Mouse (Mus musculus) cortical plate, adult 2 months (tissue): ENCODE data around the gene Rbm48. TPM values are rescaled to one million over a fixed set of nuclear protein-coding genes. Genes with fewer than 3 reads are reported as not detected.

Experiments used
- H3K27ac ChIP-seq: fragments of 200-500 bp; 2 replicates; pipeline ENCODE4 v1.5.1; 2012; ENCODE audit warnings: low read length, control low read depth, inconsistent platforms; ENCODE audit not compliant: insufficient read depth
- H3K4me1 ChIP-seq: fragments of 200-500 bp; 2 replicates; pipeline ENCODE4 v1.6.1; 2011; ENCODE audit warnings: low read length; ENCODE audit not compliant: control insufficient read depth, insufficient read depth
- H3K4me3 ChIP-seq: fragments of 200-500 bp; 2 replicates; pipeline ENCODE4 v1.5.1; 2011; ENCODE audit warnings: mild to moderate bottlenecking, low read length, control low read depth; ENCODE audit not compliant: insufficient read depth
- CTCF ChIP-seq: fragments of 200-500 bp; IDR thresholded peaks from 2 replicates; pipeline ENCODE4 v1.5.1; 2011; ENCODE audit warnings: mild to moderate bottlenecking, control low read depth, low read length; ENCODE audit not compliant: insufficient read depth; ENCODE audit errors: extremely low read depth
- POLR2A ChIP-seq: fragments of 200-500 bp; IDR thresholded peaks from 2 replicates; pipeline ENCODE4 v1.6.1; 2011; ENCODE audit warnings: mild to moderate bottlenecking, low read length, control low read depth; ENCODE audit not compliant: insufficient read depth; ENCODE audit errors: extremely low read depth
- polyA plus RNA-seq: library from polyadenylated mRNA; depleted of rRNA; stranded (reverse); fragments of >200 nt; gene quantifications from 2 replicates; pipeline ENCODE4 v1.2.3, GENCODE M21; 2012; rRNA removed

Gene Rbm48
- polyA plus RNA-seq, 1 experiment, result 11.0 TPM

DNA sequence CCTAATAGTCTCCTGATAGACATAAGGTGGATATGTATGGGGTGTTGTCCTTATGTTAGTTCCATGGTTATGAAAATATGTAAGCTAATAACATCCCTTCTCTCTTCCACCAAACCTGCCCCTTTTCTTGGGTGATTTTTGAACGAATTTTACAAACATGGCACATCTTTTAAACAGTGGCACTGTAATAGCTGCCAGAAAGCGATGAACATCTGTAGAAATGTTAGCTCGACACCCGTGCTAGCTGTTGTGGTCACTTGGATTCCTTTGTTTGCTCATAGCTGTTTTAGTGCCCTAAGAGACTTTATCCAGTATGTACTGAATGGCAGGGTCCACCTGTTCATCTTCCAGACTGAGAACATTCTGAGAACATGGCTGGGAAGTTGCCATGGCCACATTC is 25.1 kb downstream of the Rbm48 start, which contains the start of gene 1700109H08Rik:
TSS of gene 1700109H08Rik (plus strand) at position 301 of the 400 bp plus-strand sequence.
- TF ChIP-seq CTCF, result no peak
- no peak for TF ChIP-seq POLR2A
- no peak within 1 kb of the TSS for H3K4me3 ChIP-seq
- no peaks in the 10 kb centered on the region for H3K4me1 ChIP-seq
- no peak within 1 kb of the TSS for H3K27ac ChIP-seq

DNA sequence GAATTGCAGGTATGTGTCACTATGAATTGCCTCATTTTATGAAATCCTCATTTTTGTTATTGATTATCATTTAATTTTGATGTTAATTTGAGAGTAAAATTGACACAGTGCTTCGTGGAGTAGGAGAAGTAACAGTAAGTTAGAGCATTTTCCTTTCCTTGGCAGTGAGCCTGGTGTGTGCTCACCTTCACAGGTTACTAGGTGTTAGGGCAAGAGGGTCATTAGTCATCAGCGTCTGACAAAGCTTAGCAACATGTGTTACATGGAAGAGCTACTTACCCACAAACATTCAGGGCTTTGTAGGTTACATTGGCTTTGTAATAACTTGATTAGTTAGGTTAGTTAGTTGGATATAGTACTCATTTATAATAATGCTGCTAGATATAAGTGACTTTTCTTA is 42.2 kb downstream of the Rbm48 start:
- Histone ChIP-seq H3K27ac (no peak overlapping the region), H3K4me3 (no peak overlapping the region), H3K4me1 (no peaks in the 10 kb centered on the region)
- no peak for TF ChIP-seq POLR2A
- no peak for TF ChIP-seq CTCF

DNA sequence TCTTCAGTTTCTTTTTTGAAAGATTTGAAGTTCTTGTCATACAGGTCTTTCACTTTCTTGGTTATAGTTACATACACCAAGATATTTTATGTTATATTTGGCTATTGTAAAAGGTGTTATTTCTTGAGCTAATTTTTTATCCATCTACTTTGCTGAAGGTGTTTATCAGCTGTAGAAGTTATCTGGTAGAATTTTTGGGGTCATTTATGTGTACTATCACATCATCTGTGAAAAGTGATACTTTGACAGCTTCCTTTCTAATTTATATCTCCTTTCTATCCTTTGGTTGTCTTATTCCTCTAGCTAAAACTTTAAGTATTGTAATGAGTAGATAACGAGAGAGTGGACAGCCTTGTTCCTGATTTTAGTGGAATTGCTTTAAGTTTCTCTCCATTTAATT is 44.9 kb downstream of the Rbm48 start:
- no peak overlapping the region for H3K4me3 ChIP-seq
- TF ChIP-seq POLR2A (no peak), CTCF (no peak)
- no peak overlapping the region for H3K27ac ChIP-seq
- H3K4me1 ChIP-seq, result no peaks in the 10 kb centered on the region

DNA sequence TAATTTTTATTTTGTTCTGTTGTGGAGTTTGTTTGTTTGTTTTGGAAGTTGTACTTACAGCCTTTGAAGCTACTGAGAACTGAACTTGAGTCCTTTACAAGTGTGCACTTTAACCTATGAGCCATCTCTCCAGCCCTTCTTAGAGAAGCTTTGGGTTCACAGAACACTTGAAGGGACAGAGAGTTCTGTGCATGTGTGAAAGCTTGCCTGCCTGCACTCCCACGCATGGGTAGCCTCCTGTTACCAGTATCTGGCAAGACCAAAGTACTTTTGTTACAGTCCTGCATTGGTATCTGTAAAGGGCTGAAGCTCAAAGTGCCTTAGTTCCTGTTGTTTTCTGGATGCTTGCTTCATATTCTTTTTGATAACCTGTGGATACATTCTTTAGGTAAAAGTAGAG is 50.2 kb downstream of the Rbm48 start:
- H3K4me1 ChIP-seq, result peaks cover 4% of the 10 kb centered on the region
- TF ChIP-seq CTCF, result no peak
- TF ChIP-seq POLR2A, result no peak
- no peak overlapping the region for H3K4me3 ChIP-seq
- H3K27ac ChIP-seq, result no peak overlapping the region

DNA sequence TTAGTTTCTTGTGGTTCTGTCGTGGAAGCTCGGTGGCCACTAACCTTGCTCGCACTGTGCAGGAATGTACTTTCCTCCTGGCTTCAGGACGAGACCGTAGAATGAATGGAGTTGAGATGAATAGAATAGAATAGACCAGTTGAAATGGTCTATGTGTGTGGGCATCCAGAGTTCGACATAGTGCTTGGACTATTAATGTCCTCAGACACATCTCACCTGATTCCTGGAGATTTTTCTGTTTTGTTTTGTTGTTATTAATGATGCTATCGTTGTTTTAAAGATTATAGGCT is 52.0 kb downstream of the Rbm48 start:
- peaks cover 4% of the 10 kb centered on the region for H3K4me1 ChIP-seq
- peak overlapping the region; percentile 81 for H3K4me3 ChIP-seq
- no peak for TF ChIP-seq CTCF
- no peak for TF ChIP-seq POLR2A
- H3K27ac ChIP-seq, result no peak overlapping the region

DNA sequence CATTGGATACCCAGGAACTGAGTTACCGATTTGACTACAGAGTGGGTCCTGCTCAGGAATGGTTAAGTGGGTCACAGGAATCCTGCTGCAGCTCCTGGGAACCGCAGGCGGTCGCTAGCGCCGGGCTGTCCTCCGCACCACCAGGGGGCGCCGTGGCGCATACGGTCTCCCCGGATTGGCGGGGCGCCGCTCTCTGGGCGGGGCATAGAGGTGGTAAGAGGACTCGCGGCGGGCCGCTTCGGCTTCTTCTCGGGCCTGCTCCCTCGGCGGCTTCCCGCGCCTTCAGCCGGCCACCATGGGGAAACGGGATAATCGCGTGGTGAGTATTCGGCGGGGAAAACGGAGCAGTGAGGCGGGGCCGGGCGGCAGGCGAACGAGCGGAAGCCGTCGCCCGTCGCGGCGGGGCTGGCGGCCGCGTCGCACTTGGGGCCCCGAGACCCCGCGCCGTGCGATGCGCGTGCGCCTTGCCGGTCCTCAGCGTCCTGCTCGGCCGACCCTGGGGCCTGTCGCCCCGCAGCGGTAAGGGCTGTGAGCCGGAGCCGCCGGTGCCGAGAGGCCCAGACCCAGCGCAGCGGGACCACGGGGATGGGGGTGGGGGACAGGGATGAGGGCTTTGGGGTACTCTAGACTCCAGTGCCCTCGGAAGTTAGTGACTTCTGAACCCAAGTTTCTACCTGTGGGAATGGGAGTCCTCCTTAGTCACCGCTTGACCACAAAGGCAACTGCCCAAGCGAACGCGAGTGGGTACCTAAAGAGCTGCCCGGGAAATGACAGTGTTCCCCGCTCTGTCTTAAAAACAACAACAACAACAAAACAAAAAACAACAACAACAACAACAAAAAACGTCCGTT is 52.5 kb downstream of the Rbm48 start, which contains the start of gene Fam133b:
TSS of gene Fam133b (plus strand) at position 205 of the 851 bp plus-strand sequence.
- peak within 1 kb of the TSS; percentile 96 for H3K27ac ChIP-seq
- H3K4me1 ChIP-seq, result peaks cover 4% of the 10 kb centered on the region
- peak within 1 kb of the TSS; percentile 81 for H3K4me3 ChIP-seq
- TF ChIP-seq CTCF (peak; percentile 47), POLR2A (peak; percentile 41; the same call in 1 of the 2 replicates)

DNA sequence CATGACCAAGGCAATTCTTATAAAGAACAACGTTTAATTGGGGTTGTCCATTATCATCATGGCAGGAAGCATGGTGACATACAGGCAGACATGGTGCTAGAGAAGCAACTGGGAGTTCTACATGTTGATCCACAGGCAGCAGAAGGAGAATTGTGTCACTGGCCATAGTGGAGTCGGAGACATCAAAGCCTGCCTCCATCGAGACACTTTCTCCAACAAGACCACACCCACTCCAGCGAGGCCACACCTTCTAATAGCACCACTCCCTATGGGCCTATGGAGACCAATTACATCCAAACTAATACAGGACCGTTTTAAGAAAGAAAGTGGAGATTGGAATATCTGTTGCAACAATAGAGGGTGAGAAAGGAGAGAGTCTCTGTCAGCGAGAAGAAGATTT is 54.5 kb downstream of the Rbm48 start:
- Histone ChIP-seq H3K4me1 (peaks cover 4% of the 10 kb centered on the region), H3K4me3 (no peak overlapping the region), H3K27ac (no peak overlapping the region)
- TF ChIP-seq CTCF (no peak), POLR2A (no peak)

DNA sequence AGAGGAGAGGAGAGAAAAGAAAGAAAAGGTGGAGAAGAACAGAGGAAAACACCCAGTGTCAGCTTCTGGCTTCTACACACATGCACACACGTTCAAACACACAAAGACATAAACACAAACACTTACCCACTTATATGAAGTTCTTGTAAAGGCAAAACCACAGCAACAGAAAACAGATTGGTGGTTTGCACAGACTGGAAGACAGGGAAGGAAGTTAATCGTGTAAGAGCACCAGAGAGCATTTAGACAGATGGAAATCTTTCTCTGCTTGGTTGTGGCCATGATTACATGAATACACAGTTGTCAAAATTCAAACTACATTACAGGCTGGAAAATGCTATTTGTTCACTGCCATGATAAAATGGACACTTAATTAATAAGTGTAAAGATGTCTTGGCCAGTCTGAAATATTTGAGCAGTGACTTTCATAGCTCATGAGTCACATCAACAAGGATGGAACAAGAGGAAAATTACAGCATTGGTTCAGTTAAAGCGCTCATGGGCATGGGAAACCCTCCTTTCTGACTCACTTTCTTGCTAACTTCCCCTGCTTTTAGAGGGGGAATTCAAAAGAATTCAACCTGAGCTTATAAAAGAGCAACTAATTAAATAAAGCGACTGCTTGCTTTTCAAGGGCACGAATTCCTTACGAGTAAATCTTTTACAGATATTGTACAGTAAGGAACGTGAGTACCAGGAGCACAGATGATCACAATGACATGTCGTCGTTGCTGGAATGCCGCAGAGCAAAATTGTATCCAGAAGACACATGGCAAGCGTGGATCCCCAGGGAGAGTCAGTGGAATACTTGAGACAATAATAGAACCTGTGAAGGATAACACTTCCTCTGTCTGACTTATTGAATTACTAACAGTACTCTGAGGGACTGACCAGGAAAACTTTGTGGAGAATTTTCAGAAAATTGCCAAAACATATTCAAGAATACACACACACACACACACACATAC is 57.6 kb downstream of the Rbm48 start:
- no peaks in the 10 kb centered on the region for H3K4me1 ChIP-seq
- H3K4me3 ChIP-seq, result no peak overlapping the region
- no peak overlapping the region for H3K27ac ChIP-seq
- TF ChIP-seq POLR2A, result no peak
- TF ChIP-seq CTCF, result no peak

DNA sequence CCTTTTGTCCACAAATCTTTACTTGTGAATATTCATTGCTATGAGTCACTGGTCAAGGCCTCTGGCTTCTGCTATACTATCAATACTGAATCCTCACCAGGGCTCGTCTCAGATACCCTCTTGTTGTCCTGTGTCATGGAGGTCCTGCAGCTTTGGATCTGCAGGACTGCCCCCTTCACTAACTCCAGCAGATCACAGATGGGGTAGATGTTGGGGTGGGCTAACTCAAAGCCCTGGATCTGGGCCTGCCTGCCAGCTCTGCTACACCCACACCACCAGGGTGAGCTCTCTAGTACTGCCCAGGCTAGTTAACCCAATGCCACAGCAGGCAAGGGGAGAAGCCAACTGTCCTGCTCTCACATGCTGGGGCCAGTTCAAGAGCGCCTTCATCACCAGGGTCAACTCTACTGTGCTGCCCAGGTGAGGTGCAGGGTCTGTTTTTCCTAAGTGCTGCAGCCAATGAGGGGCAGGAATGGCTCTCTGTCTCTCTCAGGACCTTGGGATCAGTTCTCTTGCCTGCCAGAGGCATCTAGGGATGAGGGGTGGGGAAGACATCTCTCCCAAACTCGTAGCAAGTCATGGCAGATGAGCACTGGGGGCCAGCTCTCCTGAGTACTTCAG is 59.7 kb downstream of the Rbm48 start:
- TF ChIP-seq CTCF, result no peak
- no peak for TF ChIP-seq POLR2A
- H3K27ac ChIP-seq, result no peak overlapping the region
- no peaks in the 10 kb centered on the region for H3K4me1 ChIP-seq
- no peak overlapping the region for H3K4me3 ChIP-seq

Other genes with a start within 250 kb of the Rbm48 start
- gene Fam133b, start 52.8 kb downstream of the Rbm48 start, polyA plus RNA-seq, result 24.7 and 25.4 TPM in 2 replicates
- 4.9 and 5.8 TPM in 2 replicates for gene 1700109H08Rik, start 25.0 kb downstream of the Rbm48 start, polyA plus RNA-seq
- gene Pex1, start 519 bp downstream of the Rbm48 start, polyA plus RNA-seq, result 25.0 and 26.7 TPM in 2 replicates
- gene Tmbim7, start 54.6 kb upstream of the Rbm48 start, polyA plus RNA-seq, result not detected in 2 replicates
- gene Gatad1, start 60.6 kb upstream of the Rbm48 start, polyA plus RNA-seq, result 103 and 104 TPM in 2 replicates
- 19.9 and 22.4 TPM in 2 replicates for gene Ankib1, start 206.3 kb upstream of the Rbm48 start, polyA plus RNA-seq
- 46.9 and 47.3 TPM in 2 replicates for gene Krit1, start 206.6 kb upstream of the Rbm48 start, polyA plus RNA-seq
- gene Lrrd1, start 248.6 kb upstream of the Rbm48 start, polyA plus RNA-seq, result 0.13 and 0.15 TPM in 2 replicates